Mouse (Mus musculus): ENCODE measurements around the gene Nlrp4f. TPM values are rescaled to one million over a fixed set of nuclear protein-coding genes. Genes with fewer than 3 reads are reported as not detected.

Nlrp4f gene
- total RNA-seq (2015; ENCODE audit: low replicate concordance) (not detected in 2 replicates), total RNA-seq (2017; ENCODE audit: low replicate concordance) (not detected in 2 replicates)

GRCm38 (mm10) chr13:65205877-65206276, at the start of gene Nlrp4f:
Gene Nlrp4f, minus strand, starts transcription at chr13:65205977.
- no peak for ATAC-seq (replicated peaks; ENCODE audit: low FRiP score, poor library complexity, severe bottlenecking)

- no peak for ATAC-seq (replicated peaks; ENCODE audit: low FRiP score, poor library complexity, severe bottlenecking)
Measured at GRCm38 (mm10) chr13:65243273-65243672, 37.5 kb upstream of the Nlrp4f start.

DNA sequence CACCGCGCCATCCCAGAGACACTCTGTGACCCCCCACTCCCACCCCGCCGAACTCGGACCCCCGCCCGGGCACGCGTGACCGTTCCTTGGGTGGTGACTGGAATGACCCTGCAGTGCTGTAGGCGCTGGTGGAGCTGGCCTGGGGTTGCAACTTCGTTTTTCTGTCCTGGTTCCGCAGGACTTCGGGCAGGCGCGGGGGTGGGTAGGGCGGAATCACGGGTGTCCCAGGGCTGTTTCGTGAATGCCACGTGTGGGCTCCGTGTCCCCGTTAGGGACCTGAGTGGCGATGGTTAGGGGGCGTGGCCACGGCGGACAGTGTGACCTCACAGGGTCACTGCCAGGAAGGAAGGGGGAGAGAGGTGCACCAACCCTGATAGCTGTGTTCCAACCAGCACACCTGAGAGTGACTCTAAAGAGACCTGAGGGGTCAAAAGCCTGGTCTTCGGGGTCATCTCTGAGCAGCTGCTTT, 36.6 kb upstream of the Nlrp4f start:
- ATAC-seq (replicated peaks; ENCODE audit: low FRiP score, poor library complexity, severe bottlenecking), result no peak

GRCm38 (mm10) chr13:65241627-65242318, 36.0 kb upstream of the Nlrp4f start:
- peak; percentile 63 for ATAC-seq (replicated peaks; ENCODE audit: low FRiP score, poor library complexity, severe bottlenecking)

DNA sequence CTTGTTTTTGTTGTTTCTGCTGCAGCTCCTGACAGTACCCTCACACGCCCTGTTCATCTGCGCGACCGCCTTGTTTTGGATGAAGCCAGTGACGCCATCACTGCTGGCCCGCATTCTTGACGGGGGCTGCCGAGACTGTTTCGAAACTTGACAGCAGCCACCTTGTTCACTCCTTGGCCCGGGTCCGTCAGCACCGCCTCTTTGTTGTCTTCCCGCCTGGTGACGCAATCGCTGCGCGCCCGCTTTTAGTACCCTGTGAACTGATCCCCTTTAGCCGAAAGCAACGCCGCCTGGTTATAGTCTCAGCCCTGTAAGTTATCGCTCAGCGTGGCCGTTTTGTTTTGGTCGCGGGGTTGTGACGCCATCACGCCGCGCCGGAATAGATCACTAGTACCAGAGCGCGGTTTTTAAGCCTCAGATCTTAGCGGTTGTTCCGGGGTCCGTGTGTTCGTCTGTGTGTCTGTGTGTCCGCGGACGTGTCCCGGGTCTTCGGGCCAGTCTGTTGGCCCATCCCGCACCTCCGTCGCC, 35.4 kb upstream of the Nlrp4f start:
- ATAC-seq (replicated peaks; ENCODE audit: low FRiP score, poor library complexity, severe bottlenecking), result peak; percentile 83

DNA sequence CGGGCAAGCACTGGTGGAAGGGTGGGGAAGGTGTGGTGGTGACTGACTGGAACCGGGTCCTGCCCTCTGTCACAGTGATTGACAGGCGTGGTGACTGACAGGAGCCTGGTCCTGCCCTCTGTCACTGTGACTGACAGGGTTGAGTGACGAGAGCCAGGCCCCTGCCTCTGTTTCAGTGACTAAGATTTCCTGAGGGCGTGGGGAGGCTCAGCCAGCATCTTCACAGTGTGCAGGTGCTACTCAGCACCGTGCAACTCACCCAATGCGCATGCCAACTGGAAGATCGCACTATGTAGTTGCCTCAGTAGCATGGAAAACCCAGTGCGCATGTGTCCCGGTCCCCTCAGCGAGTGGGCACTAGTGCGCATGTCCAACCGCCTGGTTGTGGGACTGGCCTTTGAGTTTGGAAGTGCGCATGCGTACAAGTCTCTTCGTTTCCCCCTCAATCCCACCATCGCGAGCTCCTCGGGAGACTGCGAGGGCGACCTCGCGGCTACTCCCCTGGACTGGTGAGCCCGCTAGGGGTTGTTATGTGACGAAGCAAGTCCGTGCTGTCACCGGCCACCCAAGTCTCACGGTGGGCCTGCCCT, 34.8 kb upstream of the Nlrp4f start:
- ATAC-seq (replicated peaks; ENCODE audit: low FRiP score, poor library complexity, severe bottlenecking), result peak; percentile 85

GRCm38 (mm10) chr13:65237211-65237610, 31.4 kb upstream of the Nlrp4f start:
- no peak for ATAC-seq (replicated peaks; ENCODE audit: low FRiP score, poor library complexity, severe bottlenecking)

DNA sequence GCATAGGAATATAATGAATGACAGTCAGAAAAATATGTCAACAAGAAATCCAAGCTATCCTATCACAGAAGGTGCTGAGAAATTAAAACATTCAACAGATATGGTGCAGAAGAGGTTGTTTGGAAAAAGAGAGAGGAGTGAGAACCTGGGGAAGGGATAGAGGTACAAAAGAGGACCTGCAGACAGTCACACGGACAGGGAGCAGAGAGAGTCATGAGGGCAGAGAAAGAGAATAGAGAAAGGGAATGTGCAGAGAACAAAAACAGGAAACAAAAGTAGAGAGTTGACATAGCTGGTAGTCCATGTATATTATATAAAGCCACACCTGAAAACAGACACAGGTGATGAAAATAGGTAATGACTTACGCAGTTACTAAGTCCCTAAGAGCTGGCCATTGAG, 20.9 kb upstream of the Nlrp4f start:
- no peak for ATAC-seq (replicated peaks; ENCODE audit: low FRiP score, poor library complexity, severe bottlenecking)

GRCm38 (mm10) chr13:65225945-65226344, 20.2 kb upstream of the Nlrp4f start:
- no peak for ATAC-seq (replicated peaks; ENCODE audit: low FRiP score, poor library complexity, severe bottlenecking)

GRCm38 (mm10) chr13:65200667-65201066, 5.1 kb downstream of the Nlrp4f start:
- ATAC-seq (replicated peaks; ENCODE audit: low FRiP score, poor library complexity, severe bottlenecking), result no peak

GRCm38 (mm10) chr13:65176472-65177091, 29.2 kb downstream of the Nlrp4f start:
- ATAC-seq (replicated peaks; ENCODE audit: low FRiP score, poor library complexity, severe bottlenecking), result no peak

GRCm38 (mm10) chr13:65175734-65176471, 29.9 kb downstream of the Nlrp4f start:
- ATAC-seq (replicated peaks; ENCODE audit: low FRiP score, poor library complexity, severe bottlenecking), result 0 out of 2 replicates have a peak, but pooled peaks have one; percentile 39

- no peak for ATAC-seq (replicated peaks; ENCODE audit: low FRiP score, poor library complexity, severe bottlenecking)
Measured at GRCm38 (mm10) chr13:65174102-65174501, 31.7 kb downstream of the Nlrp4f start.

DNA sequence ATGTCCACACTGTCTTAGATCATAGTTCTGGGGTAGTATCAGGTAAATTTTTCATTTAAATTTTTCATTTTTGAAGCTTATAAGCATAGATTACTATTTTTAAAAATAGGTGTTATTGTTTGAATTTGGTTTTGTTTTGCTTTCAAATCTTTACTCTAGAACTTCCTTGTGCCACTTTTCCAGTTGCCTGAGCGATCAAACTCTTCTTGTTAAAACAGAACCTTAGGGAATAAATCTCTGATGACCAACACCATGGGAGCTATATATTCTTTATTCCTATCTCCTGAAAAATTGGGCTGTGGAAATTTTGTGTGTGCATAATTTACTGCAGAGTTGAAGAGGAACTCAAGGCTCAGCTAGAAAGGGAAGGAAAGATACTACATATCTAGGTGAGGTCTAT, 55.8 kb downstream of the Nlrp4f start, which contains the start of gene Olfr466:
Olfr466 (plus strand) TSS at position 301 of the 400 bp plus-strand sequence.
- ATAC-seq (replicated peaks; ENCODE audit: low FRiP score, poor library complexity, severe bottlenecking), result no peak

GRCm38 (mm10) chr13:65137789-65138188, 68.0 kb downstream of the Nlrp4f start, which contains the start of gene Olfr465-ps1:
Gene Olfr465-ps1, plus strand, starts transcription at chr13:65138089.
- ATAC-seq (replicated peaks; ENCODE audit: low FRiP score, poor library complexity, severe bottlenecking), result no peak

Other genes with a start within 250 kb of the Nlrp4f start
- gene Spata31d1c, start 172.9 kb downstream of the Nlrp4f start, total RNA-seq (2015; ENCODE audit: low replicate concordance), result not detected in 2 replicates
- gene Spata31d1c, start 172.9 kb downstream of the Nlrp4f start, total RNA-seq (2017; ENCODE audit: low replicate concordance), result not detected in 2 replicates
- gene Prss47, start 153.2 kb downstream of the Nlrp4f start, total RNA-seq (2015; ENCODE audit: low replicate concordance), result not detected in 2 replicates
- not detected in 2 replicates for gene Prss47, start 153.2 kb downstream of the Nlrp4f start, total RNA-seq (2017; ENCODE audit: low replicate concordance)
- gene Mfsd14b, start 93.0 kb downstream of the Nlrp4f start, total RNA-seq (2015; ENCODE audit: low replicate concordance), result 33.2 and 40.0 TPM in 2 replicates
- 35.5 and 43.9 TPM in 2 replicates for gene Mfsd14b, start 93.0 kb downstream of the Nlrp4f start, total RNA-seq (2017; ENCODE audit: low replicate concordance)
- not detected in 2 replicates for gene Olfr465-ps1, start 67.9 kb downstream of the Nlrp4f start, total RNA-seq (2015; ENCODE audit: low replicate concordance)
- gene Olfr465-ps1, start 67.9 kb downstream of the Nlrp4f start, total RNA-seq (2017; ENCODE audit: low replicate concordance), result not detected in 2 replicates
- not detected in 2 replicates for gene Olfr466, start 55.7 kb downstream of the Nlrp4f start, total RNA-seq (2015; ENCODE audit: low replicate concordance)
- 0.28 TPM in 1 of 2 replicates, not detected in the other for gene Olfr466, start 55.7 kb downstream of the Nlrp4f start, total RNA-seq (2017; ENCODE audit: low replicate concordance)
- gene Gm10775, start 53.6 kb upstream of the Nlrp4f start, total RNA-seq (2015; ENCODE audit: low replicate concordance), result not detected in 2 replicates
- gene Gm10775, start 53.6 kb upstream of the Nlrp4f start, total RNA-seq (2017; ENCODE audit: low replicate concordance), result not detected in 2 replicates
- gene Zfp369, start 72.8 kb upstream of the Nlrp4f start, total RNA-seq (2015; ENCODE audit: low replicate concordance), result 10.6 and 11.1 TPM in 2 replicates
- 21.6 and 21.9 TPM in 2 replicates for gene Zfp369, start 72.8 kb upstream of the Nlrp4f start, total RNA-seq (2017; ENCODE audit: low replicate concordance)

Data from erythroblast, adult 5-6 weeks (primary cell).